7 mouse cellular contexts compared by ENCODE assay signal in genomic region chr11:82990612-82991385, GRCm38 (mm10). TPM values are rescaled to one million over a fixed set of nuclear protein-coding genes. Genes with fewer than 3 reads are reported as not detected.
DNase-seq lines count a peak whose midpoint lies in the region; ATAC-seq and TF ChIP-seq lines count a peak whose summit lies in the region.
"Not testable (repeated sequence)": the region's sequence is repeated elsewhere in the genome, so short reads cannot be mapped to it uniquely, and the experiment has no call there.

No protein-coding gene starts in this region.

- H3K4me1 ChIP-seq in bone marrow, adult 2 months (ENCODE audit: control insufficient read depth, insufficient read depth, low read length); heart, postnatal 0 days (ENCODE audit: control insufficient read depth, insufficient read depth); midbrain, embryonic 14.5 days (ENCODE audit: control insufficient read depth, insufficient read depth, low read length): not testable (repeated sequence)
- peaks cover 12% of the 10 kb centered on the region for H3K4me1 ChIP-seq in forebrain, embryonic 12.5 days
- H3K4me1 ChIP-seq in kidney, embryonic 15.5 days: peaks cover 22% of the 10 kb centered on the region
- H3K4me1 ChIP-seq in liver, embryonic 15.5 days (replicated peaks): peaks cover 24% of the 10 kb centered on the region

- peak overlapping the region; percentile 62 for H3K4me2 ChIP-seq in forebrain, embryonic 12.5 days
- H3K4me2 ChIP-seq in heart, postnatal 0 days (ENCODE audit: low read depth, low read length): peak overlapping the region; percentile 87
- peak overlapping the region; percentile 89 for H3K4me2 ChIP-seq in kidney, embryonic 15.5 days
- H3K4me2 ChIP-seq in liver, embryonic 15.5 days: peak overlapping the region; percentile 76
- H3K4me2 ChIP-seq in midbrain, embryonic 14.5 days (ENCODE audit: low read length): peak overlapping the region; percentile 52

- peak; percentile 75 for DNase-seq in heart, postnatal 0 days (ENCODE audit: low spot score)
- peak; percentile 61 for DNase-seq in midbrain, embryonic 14.5 days
- peak; percentile 20 to 22 for DNase-seq in spleen, postnatal 36 days (ENCODE audit: low spot score in 2 of 2)

- H3K27me3 ChIP-seq in forebrain, embryonic 12.5 days: peaks cover 10% of the 10 kb centered on the region
- H3K27me3 ChIP-seq in heart, postnatal 0 days (ENCODE audit: control insufficient read depth, insufficient read depth, low read length); kidney, embryonic 15.5 days; liver, embryonic 15.5 days; midbrain, embryonic 14.5 days (ENCODE audit: control insufficient read depth, insufficient read depth, low read length): not testable (repeated sequence)

- ATAC-seq in forebrain, embryonic 12.5 days (ENCODE audit: low FRiP score); midbrain, embryonic 14.5 days (ENCODE audit: low FRiP score, low TSS enrichment): not testable (repeated sequence)
- ATAC-seq in heart, postnatal 0 days (ENCODE audit: insufficient read depth, low read depth): peak; percentile 87
- ATAC-seq in kidney, embryonic 15.5 days (replicated peaks; ENCODE audit: low FRiP score): peak; percentile 58; the same call in 1 of the 2 replicates
- peak; percentile 67 for ATAC-seq in liver, embryonic 15.5 days (ENCODE audit: insufficient read depth)

- not testable (repeated sequence) for H3K27ac ChIP-seq in bone marrow, adult 2 months (ENCODE audit: control insufficient read depth, insufficient read depth, low read depth, low read length, poor library complexity); forebrain, embryonic 12.5 days; midbrain, embryonic 14.5 days (replicated peaks; ENCODE audit: low read depth, low read length)
- peak overlapping the region; percentile 87 for H3K27ac ChIP-seq in heart, postnatal 0 days (ENCODE audit: low read depth)
- peak overlapping the region; percentile 80 for H3K27ac ChIP-seq in kidney, embryonic 15.5 days
- H3K27ac ChIP-seq in liver, embryonic 15.5 days (replicated peaks): peak overlapping the region; percentile 16; the same call in 1 of the 2 replicates

- peak overlapping the region; percentile 53 for H3K9ac ChIP-seq in forebrain, embryonic 12.5 days
- H3K9ac ChIP-seq in heart, postnatal 0 days (replicated peaks; ENCODE audit: low read depth, low read length): peak overlapping the region; percentile 62
- H3K9ac ChIP-seq in kidney, embryonic 15.5 days: peak overlapping the region; percentile 52
- peak overlapping the region; percentile 42 for H3K9ac ChIP-seq in liver, embryonic 15.5 days
- not testable (repeated sequence) for H3K9ac ChIP-seq in midbrain, embryonic 14.5 days (replicated peaks; ENCODE audit: low read length)

- peak overlapping the region; percentile 73 for H3K4me3 ChIP-seq in bone marrow, adult 2 months (replicated peaks; ENCODE audit: control insufficient read depth, low read depth, low read length)
- H3K4me3 ChIP-seq in forebrain, embryonic 12.5 days (replicated peaks): peak overlapping the region; percentile 37
- H3K4me3 ChIP-seq in heart, postnatal 0 days (ENCODE audit: low read depth, low read length): peak overlapping the region; percentile 69
- peak overlapping the region; percentile 55 for H3K4me3 ChIP-seq in kidney, embryonic 15.5 days (replicated peaks)
- H3K4me3 ChIP-seq in liver, embryonic 15.5 days (replicated peaks): peak overlapping the region; percentile 59
- H3K4me3 ChIP-seq in midbrain, embryonic 14.5 days (replicated peaks; ENCODE audit: low read depth, low read length): peak overlapping the region; percentile 19

- H3K9me3 ChIP-seq in forebrain, embryonic 12.5 days; heart, postnatal 0 days (replicated peaks; ENCODE audit: control insufficient read depth, low read length); kidney, embryonic 15.5 days (replicated peaks); liver, embryonic 15.5 days (replicated peaks); midbrain, embryonic 14.5 days (ENCODE audit: control insufficient read depth, low read length): not testable (repeated sequence)

- not testable (repeated sequence) for TF ChIP-seq CTCF in bone marrow, adult 2 months (IDR thresholded peaks at IDR 0.05; ENCODE audit: control insufficient read depth, insufficient read depth, low read length); heart, postnatal 0 days (IDR thresholded peaks at IDR 0.05; ENCODE audit: low read depth)

- TF ChIP-seq POLR2A in bone marrow, adult 2 months (IDR thresholded peaks at IDR 0.05; ENCODE audit: borderline replicate concordance, control insufficient read depth, low read depth, low read length): not testable (repeated sequence)

- WGBS in bone marrow, adult 2 months: 8% methylated on average over 19 of the region's 19 CpGs
- WGBS in forebrain, embryonic 12.5 days: 7% methylated on average over 19 of the region's 19 CpGs
- 8% methylated on average over 19 of the region's 19 CpGs for WGBS in heart, postnatal 0 days
- 15% methylated on average over 19 of the region's 19 CpGs for WGBS in kidney, embryonic 15.5 days
- WGBS in liver, embryonic 15.5 days (ENCODE audit: insufficient replicate concordance): 6% methylated on average over 19 of the region's 19 CpGs
- 13% methylated on average over 19 of the region's 19 CpGs for WGBS in midbrain, embryonic 14.5 days

- H3K36me3 ChIP-seq in forebrain, embryonic 12.5 days (replicated peaks); heart, postnatal 0 days (replicated peaks; ENCODE audit: control insufficient read depth, insufficient read depth, low read length); kidney, embryonic 15.5 days; liver, embryonic 15.5 days (replicated peaks); midbrain, embryonic 14.5 days (ENCODE audit: control insufficient read depth, insufficient read depth, low read length): not testable (repeated sequence)

- not testable (repeated sequence) for TF ChIP-seq EP300 in heart, postnatal 0 days (IDR thresholded peaks at IDR 0.05; ENCODE audit: low read depth)

RNA-seq across cellular contexts. Expression of gene Slfn9, which starts 0.8 kb away (rescaled TPM):
- 3.2 and 3.7 TPM in 2 replicates for polyA plus RNA-seq in bone marrow, adult 2 months (2011; ENCODE audit: insufficient read depth, insufficient read length, low replicate concordance, missing spikeins)
- polyA plus RNA-seq in forebrain, embryonic 12.5 days (2016; fragmentation: Nextera tagmentation; extraction: Ambion mirVana): 12.6 and 13.4 TPM in 2 replicates
- 3.1 and 7.6 TPM in 2 replicates for total RNA-seq in heart, postnatal 0 days (2014; rRNA removed; ENCODE audit: low replicate concordance)
- 4.9 and 5.2 TPM in 2 replicates for polyA plus RNA-seq in heart, postnatal 0 days (2015; fragmentation: Nextera tagmentation; extraction: Ambion mirVana)
- 18.6 and 20.7 TPM in 2 replicates for polyA plus RNA-seq in kidney, embryonic 15.5 days (2015; fragmentation: Nextera tagmentation; extraction: Ambion mirVana)
- 5.7 TPM in 2 replicates for polyA plus RNA-seq in liver, embryonic 15.5 days (2015; fragmentation: Nextera tagmentation; extraction: Ambion mirVana)
- polyA plus RNA-seq in midbrain, embryonic 14.5 days (2014; fragmentation: Nextera tagmentation; extraction: Ambion mirVana): 1.2 and 3.1 TPM in 2 replicates

RNA-seq across cellular contexts. Expression of gene Slfn8, which starts 29.8 kb away (rescaled TPM):
- polyA plus RNA-seq in bone marrow, adult 2 months (2011; ENCODE audit: insufficient read depth, insufficient read length, low replicate concordance, missing spikeins): 6.5 and 13.7 TPM in 2 replicates
- 0.21 and 0.37 TPM in 2 replicates for polyA plus RNA-seq in forebrain, embryonic 12.5 days (2016; fragmentation: Nextera tagmentation; extraction: Ambion mirVana)
- 0.61 and 2.5 TPM in 2 replicates for total RNA-seq in heart, postnatal 0 days (2014; rRNA removed; ENCODE audit: low replicate concordance)
- polyA plus RNA-seq in heart, postnatal 0 days (2015; fragmentation: Nextera tagmentation; extraction: Ambion mirVana): 0.41 and 0.51 TPM in 2 replicates
- polyA plus RNA-seq in kidney, embryonic 15.5 days (2015; fragmentation: Nextera tagmentation; extraction: Ambion mirVana): 0.54 and 0.58 TPM in 2 replicates
- 0.54 and 1.1 TPM in 2 replicates for polyA plus RNA-seq in liver, embryonic 15.5 days (2015; fragmentation: Nextera tagmentation; extraction: Ambion mirVana)
- polyA plus RNA-seq in midbrain, embryonic 14.5 days (2014; fragmentation: Nextera tagmentation; extraction: Ambion mirVana): 0.07 and 0.54 TPM in 2 replicates

RNA-seq across cellular contexts. Expression of gene Slfn5, which starts 39.6 kb away (rescaled TPM):
- polyA plus RNA-seq in bone marrow, adult 2 months (2011; ENCODE audit: insufficient read depth, insufficient read length, low replicate concordance, missing spikeins): 13.2 and 17.1 TPM in 2 replicates
- 0.38 and 0.89 TPM in 2 replicates for polyA plus RNA-seq in forebrain, embryonic 12.5 days (2016; fragmentation: Nextera tagmentation; extraction: Ambion mirVana)
- total RNA-seq in heart, postnatal 0 days (2014; rRNA removed; ENCODE audit: low replicate concordance): 21.5 and 29.0 TPM in 2 replicates
- 15.6 and 18.7 TPM in 2 replicates for polyA plus RNA-seq in heart, postnatal 0 days (2015; fragmentation: Nextera tagmentation; extraction: Ambion mirVana)
- 7.4 and 9.8 TPM in 2 replicates for polyA plus RNA-seq in kidney, embryonic 15.5 days (2015; fragmentation: Nextera tagmentation; extraction: Ambion mirVana)
- polyA plus RNA-seq in liver, embryonic 15.5 days (2015; fragmentation: Nextera tagmentation; extraction: Ambion mirVana): 1.5 and 1.6 TPM in 2 replicates
- 0.98 and 2.6 TPM in 2 replicates for polyA plus RNA-seq in midbrain, embryonic 14.5 days (2014; fragmentation: Nextera tagmentation; extraction: Ambion mirVana)

Comparison
In these comparisons a context has a peak if more than half of its experiments do, and no peak if none do; other contexts are left out.
1. H3K4me3 ChIP-seq: peak in every context shown above with its lines; median percentile 73 in bone marrow, adult 2 months; 69 in heart, postnatal 0 days; 59 in liver, embryonic 15.5 days; 55 in kidney, embryonic 15.5 days; 37 in forebrain, embryonic 12.5 days; 19 in midbrain, embryonic 14.5 days.
2. DNase-seq: peak in every context shown above with its lines; median percentile 75 in heart, postnatal 0 days; 61 in midbrain, embryonic 14.5 days; 21 in spleen, postnatal 36 days.